Mouse (Mus musculus): ENCODE measurements around the gene Pycard. TPM values are rescaled to one million over a fixed set of nuclear protein-coding genes. Genes with fewer than 3 reads are reported as not detected.
"Not testable (repeated sequence)": the region's sequence is repeated elsewhere in the genome, so short reads cannot be mapped to it uniquely, and the experiment has no call there.

The Pycard gene
- polyA plus RNA-seq, 1 experiment from 2014 or later = 4.6 TPM

GRCm38 (mm10) chr7:128023565-128023964 is 29.9 kb upstream of the Pycard start:
- H3K27me3 ChIP-seq (ENCODE audit: control insufficient read depth, insufficient read depth, low read length) = no peaks in the 10 kb centered on the region
- no peaks in the 10 kb centered on the region for H3K9me3 ChIP-seq (ENCODE audit: control insufficient read depth, low read length)
- no peak overlapping the region for H3K27ac ChIP-seq (ENCODE audit: low read depth, low read length)
- H3K4me2 ChIP-seq (ENCODE audit: low read depth, low read length) = no peak overlapping the region
- 94% methylated on average over 4 of the region's 4 CpGs for WGBS
- H3K4me3 ChIP-seq (ENCODE audit: low read depth, low read length) = no peak overlapping the region
- ATAC-seq (ENCODE audit: low read depth) = no peak
- H3K4me1 ChIP-seq (ENCODE audit: control insufficient read depth, insufficient read depth, low read length) = no peaks in the 10 kb centered on the region
- no peak overlapping the region for H3K9ac ChIP-seq (replicated peaks; ENCODE audit: low read depth, low read length)
- H3K36me3 ChIP-seq (ENCODE audit: control insufficient read depth, insufficient read depth, low read length) = no peaks in the 10 kb centered on the region

- no peak overlapping the region for H3K4me3 ChIP-seq (ENCODE audit: low read depth, low read length)
- no peaks in the 10 kb centered on the region for H3K4me1 ChIP-seq (ENCODE audit: control insufficient read depth, insufficient read depth, low read length)
- WGBS = 68% methylated on average over 8 of the region's 8 CpGs
- H3K27ac ChIP-seq (ENCODE audit: low read depth, low read length) = no peak overlapping the region
- no peaks in the 10 kb centered on the region for H3K36me3 ChIP-seq (ENCODE audit: control insufficient read depth, insufficient read depth, low read length)
- no peaks in the 10 kb centered on the region for H3K27me3 ChIP-seq (ENCODE audit: control insufficient read depth, insufficient read depth, low read length)
- H3K4me2 ChIP-seq (ENCODE audit: low read depth, low read length) = no peak overlapping the region
- H3K9me3 ChIP-seq (ENCODE audit: control insufficient read depth, low read length) = no peaks in the 10 kb centered on the region
- H3K9ac ChIP-seq (replicated peaks; ENCODE audit: low read depth, low read length) = no peak overlapping the region
- ATAC-seq (ENCODE audit: low read depth) = no peak
Measured at GRCm38 (mm10) chr7:128022974-128023373, 29.3 kb upstream of the Pycard start.

GRCm38 (mm10) chr7:128019187-128019586 is 25.5 kb upstream of the Pycard start:
- H3K9me3 ChIP-seq (ENCODE audit: control insufficient read depth, low read length) = no peaks in the 10 kb centered on the region
- no peak overlapping the region for H3K4me2 ChIP-seq (ENCODE audit: low read depth, low read length)
- H3K27ac ChIP-seq (ENCODE audit: low read depth, low read length) = no peak overlapping the region
- no peak overlapping the region for H3K4me3 ChIP-seq (ENCODE audit: low read depth, low read length)
- no peak for ATAC-seq (ENCODE audit: low read depth)
- no peaks in the 10 kb centered on the region for H3K4me1 ChIP-seq (ENCODE audit: control insufficient read depth, insufficient read depth, low read length)
- H3K36me3 ChIP-seq (ENCODE audit: control insufficient read depth, insufficient read depth, low read length) = no peaks in the 10 kb centered on the region
- WGBS = 92% methylated on average over 2 of the region's 2 CpGs
- H3K27me3 ChIP-seq (ENCODE audit: control insufficient read depth, insufficient read depth, low read length) = no peaks in the 10 kb centered on the region
- H3K9ac ChIP-seq (replicated peaks; ENCODE audit: low read depth, low read length) = no peak overlapping the region

DNA sequence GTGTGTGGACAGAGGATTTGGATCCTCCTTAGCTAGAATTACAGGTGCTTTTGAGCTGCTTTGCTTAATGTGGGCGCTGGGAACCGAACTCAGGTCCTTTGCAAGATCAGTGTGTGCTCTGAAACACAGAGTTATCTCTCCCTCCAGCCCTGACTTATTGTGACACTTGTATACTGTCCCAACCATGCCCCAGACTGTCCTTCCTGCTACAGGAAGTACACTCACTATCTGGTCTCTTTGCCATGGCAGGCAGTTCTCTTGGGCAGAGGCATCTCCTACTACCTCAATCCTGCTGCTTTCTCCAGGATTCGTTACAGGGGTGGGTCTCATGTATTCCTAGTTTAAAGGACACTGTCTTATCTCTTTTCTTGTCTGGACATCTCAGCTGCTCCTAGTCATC is 24.6 kb upstream of the Pycard start:
- no peak for ATAC-seq (ENCODE audit: low read depth)
- Histone ChIP-seq H3K4me3 (ENCODE audit: low read depth, low read length) (no peak overlapping the region), H3K27me3 (ENCODE audit: control insufficient read depth, insufficient read depth, low read length) (no peaks in the 10 kb centered on the region), H3K9ac (replicated peaks; ENCODE audit: low read depth, low read length) (no peak overlapping the region), H3K4me1 (ENCODE audit: control insufficient read depth, insufficient read depth, low read length) (no peaks in the 10 kb centered on the region), H3K9me3 (ENCODE audit: control insufficient read depth, low read length) (no peaks in the 10 kb centered on the region), H3K27ac (ENCODE audit: low read depth, low read length) (no peak overlapping the region), H3K36me3 (ENCODE audit: control insufficient read depth, insufficient read depth, low read length) (no peaks in the 10 kb centered on the region), H3K4me2 (ENCODE audit: low read depth, low read length) (no peak overlapping the region)
- 96% methylated on average over 3 of the region's 3 CpGs for WGBS

- ATAC-seq (ENCODE audit: low read depth) = no peak
- Histone ChIP-seq H3K4me3 (ENCODE audit: low read depth, low read length) (no peak overlapping the region), H3K9me3 (ENCODE audit: control insufficient read depth, low read length) (no peaks in the 10 kb centered on the region), H3K9ac (replicated peaks; ENCODE audit: low read depth, low read length) (no peak overlapping the region), H3K36me3 (ENCODE audit: control insufficient read depth, insufficient read depth, low read length) (no peaks in the 10 kb centered on the region), H3K27ac (ENCODE audit: low read depth, low read length) (no peak overlapping the region), H3K4me2 (ENCODE audit: low read depth, low read length) (no peak overlapping the region), H3K4me1 (ENCODE audit: control insufficient read depth, insufficient read depth, low read length) (no peaks in the 10 kb centered on the region), H3K27me3 (ENCODE audit: control insufficient read depth, insufficient read depth, low read length) (no peaks in the 10 kb centered on the region)
- WGBS = 88% methylated on average over 6 of the region's 6 CpGs
Measured at GRCm38 (mm10) chr7:128016650-128017049, 23.0 kb upstream of the Pycard start.

GRCm38 (mm10) chr7:128016134-128016533 is 22.5 kb upstream of the Pycard start:
- not testable (repeated sequence) for H3K36me3 ChIP-seq (ENCODE audit: control insufficient read depth, insufficient read depth, low read length); H3K9me3 ChIP-seq (ENCODE audit: control insufficient read depth, low read length); H3K4me2 ChIP-seq (ENCODE audit: low read depth, low read length); ATAC-seq (ENCODE audit: low read depth); H3K4me3 ChIP-seq (ENCODE audit: low read depth, low read length); H3K27me3 ChIP-seq (ENCODE audit: control insufficient read depth, insufficient read depth, low read length); H3K4me1 ChIP-seq (ENCODE audit: control insufficient read depth, insufficient read depth, low read length); H3K27ac ChIP-seq (ENCODE audit: low read depth, low read length); H3K9ac ChIP-seq (replicated peaks; ENCODE audit: low read depth, low read length)
- 83% methylated on average over 5 of the region's 5 CpGs for WGBS

DNA sequence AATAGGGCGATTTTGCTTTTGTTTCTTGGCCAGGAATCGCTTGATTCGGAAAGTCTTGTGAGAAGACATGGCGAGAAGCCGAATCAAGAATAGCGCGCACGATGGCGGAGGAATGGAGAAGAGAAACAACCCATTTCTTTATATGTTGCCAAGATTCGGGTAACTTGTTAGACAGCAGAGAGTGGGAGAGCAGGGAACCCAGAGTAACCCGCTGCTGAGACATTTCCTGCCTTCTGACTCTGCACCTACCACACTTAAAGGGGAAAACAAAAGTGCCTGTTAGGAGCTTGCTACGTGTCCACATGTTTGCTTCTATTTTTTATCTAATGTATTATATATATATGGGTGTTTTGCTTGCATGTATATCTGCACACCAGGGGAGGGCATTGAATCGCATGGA is 19.4 kb upstream of the Pycard start:
- ATAC-seq (ENCODE audit: low read depth) = no peak
- Histone ChIP-seq H3K9me3 (ENCODE audit: control insufficient read depth, low read length) (no peaks in the 10 kb centered on the region), H3K4me2 (ENCODE audit: low read depth, low read length) (no peak overlapping the region), H3K27me3 (ENCODE audit: control insufficient read depth, insufficient read depth, low read length) (no peaks in the 10 kb centered on the region), H3K4me1 (ENCODE audit: control insufficient read depth, insufficient read depth, low read length) (no peaks in the 10 kb centered on the region), H3K36me3 (ENCODE audit: control insufficient read depth, insufficient read depth, low read length) (no peaks in the 10 kb centered on the region), H3K27ac (ENCODE audit: low read depth, low read length) (no peak overlapping the region), H3K9ac (replicated peaks; ENCODE audit: low read depth, low read length) (no peak overlapping the region), H3K4me3 (ENCODE audit: low read depth, low read length) (no peak overlapping the region)
- 93% methylated on average over 13 of the region's 13 CpGs for WGBS

DNA sequence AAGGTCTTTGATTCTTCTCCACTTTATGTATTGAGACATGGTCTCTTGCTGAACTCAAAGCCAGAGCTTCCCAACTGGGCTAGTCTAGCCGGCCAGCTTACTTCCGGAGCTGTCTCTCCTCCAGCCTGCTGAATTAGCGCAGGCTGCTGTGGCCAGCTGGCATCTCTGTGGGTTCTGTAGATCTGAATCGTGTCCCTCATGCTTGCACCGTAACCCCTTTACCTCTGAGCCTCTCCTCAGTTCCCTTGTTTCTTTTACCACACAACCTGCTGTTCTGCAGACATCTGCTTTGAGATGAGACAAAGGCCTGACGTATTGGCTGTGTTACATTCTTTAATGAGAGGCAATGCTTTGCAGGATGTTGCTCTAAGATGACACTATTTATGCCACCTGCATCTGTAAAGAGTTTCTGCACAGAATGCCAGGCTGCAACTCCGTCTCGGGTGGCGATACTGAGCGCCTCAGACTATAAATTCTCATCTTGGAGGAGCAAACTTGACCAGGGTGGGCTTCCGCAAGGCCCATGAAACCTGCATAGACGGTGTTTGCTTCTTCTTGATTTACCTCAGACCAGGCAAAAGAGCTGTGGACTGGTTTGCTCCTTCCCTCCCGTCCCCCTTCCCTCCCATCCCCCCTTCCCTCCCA is 18.6 kb upstream of the Pycard start:
- Histone ChIP-seq H3K27ac (ENCODE audit: low read depth, low read length) (no peak overlapping the region), H3K4me2 (ENCODE audit: low read depth, low read length) (no peak overlapping the region), H3K9ac (replicated peaks; ENCODE audit: low read depth, low read length) (no peak overlapping the region), H3K9me3 (ENCODE audit: control insufficient read depth, low read length) (no peaks in the 10 kb centered on the region), H3K27me3 (ENCODE audit: control insufficient read depth, insufficient read depth, low read length) (no peaks in the 10 kb centered on the region), H3K4me3 (ENCODE audit: low read depth, low read length) (no peak overlapping the region), H3K4me1 (ENCODE audit: control insufficient read depth, insufficient read depth, low read length) (no peaks in the 10 kb centered on the region), H3K36me3 (ENCODE audit: control insufficient read depth, insufficient read depth, low read length) (no peaks in the 10 kb centered on the region)
- WGBS = 64% methylated on average over 13 of the region's 13 CpGs
- no peak for ATAC-seq (ENCODE audit: low read depth)

GRCm38 (mm10) chr7:128009715-128010340 is 16.2 kb upstream of the Pycard start:
- WGBS = 50% methylated on average over 40 of the region's 40 CpGs
- ATAC-seq (ENCODE audit: low read depth) = no peak
- Histone ChIP-seq H3K27me3 (ENCODE audit: control insufficient read depth, insufficient read depth, low read length) (no peaks in the 10 kb centered on the region), H3K36me3 (ENCODE audit: control insufficient read depth, insufficient read depth, low read length) (no peaks in the 10 kb centered on the region), H3K4me1 (ENCODE audit: control insufficient read depth, insufficient read depth, low read length) (no peaks in the 10 kb centered on the region), H3K9me3 (ENCODE audit: control insufficient read depth, low read length) (no peaks in the 10 kb centered on the region), H3K4me3 (ENCODE audit: low read depth, low read length) (no peak overlapping the region), H3K27ac (ENCODE audit: low read depth, low read length) (no peak overlapping the region), H3K4me2 (ENCODE audit: low read depth, low read length) (0 out of 2 replicates have a peak overlapping the region, but pooled peaks have one; percentile 8), H3K9ac (replicated peaks; ENCODE audit: low read depth, low read length) (no peak overlapping the region)

Measured in neural tube, embryonic 14.5 days (tissue).